Mouse (Mus musculus): Measurements from ENCODE around the gene Uck1. TPM values are rescaled to one million over a fixed set of nuclear protein-coding genes. Genes with fewer than 3 reads are reported as not detected.

Uck1 gene
- polyA plus RNA-seq, 1 experiment from 2014 or later, result 95.8 TPM

- H3K9ac ChIP-seq (replicated peaks), result no peak overlapping the region
- 88% methylated on average over 10 of the region's 10 CpGs for WGBS
Measured at GRCm38 (mm10) chr2:32215576-32215975, 44.4 kb downstream of the Uck1 start.

GRCm38 (mm10) chr2:32213000-32213399 lies 47.0 kb downstream of the Uck1 start:
- Histone ChIP-seq H3K4me1 (no peaks in the 10 kb centered on the region), H3K9me3 (replicated peaks) (no peaks in the 10 kb centered on the region), H3K4me2 (no peak overlapping the region), H3K27ac (replicated peaks) (no peak overlapping the region), H3K9ac (replicated peaks) (no peak overlapping the region), H3K4me3 (replicated peaks) (no peak overlapping the region), H3K36me3 (peaks cover 100% of the 10 kb centered on the region), H3K27me3 (replicated peaks) (no peaks in the 10 kb centered on the region)
- no peak for ATAC-seq (ENCODE audit: low FRiP score)
- WGBS, result 50% methylated on average over 10 of the region's 10 CpGs

More at GRCm38 (mm10) chr2:32215576-32215975, 44.4 kb downstream of the Uck1 start:
- Histone ChIP-seq H3K4me2 (no peak overlapping the region), H3K27ac (replicated peaks) (no peak overlapping the region), H3K9me3 (replicated peaks) (no peaks in the 10 kb centered on the region), H3K36me3 (peaks cover 100% of the 10 kb centered on the region), H3K4me1 (no peaks in the 10 kb centered on the region), H3K27me3 (replicated peaks) (no peaks in the 10 kb centered on the region), H3K4me3 (replicated peaks) (no peak overlapping the region)
- no peak for ATAC-seq (ENCODE audit: low FRiP score)

GRCm38 (mm10) chr2:32211689-32212088 lies 48.3 kb downstream of the Uck1 start:
- Histone ChIP-seq H3K4me3 (replicated peaks) (no peak overlapping the region), H3K4me1 (no peaks in the 10 kb centered on the region), H3K27me3 (replicated peaks) (no peaks in the 10 kb centered on the region), H3K36me3 (peaks cover 100% of the 10 kb centered on the region), H3K27ac (replicated peaks) (no peak overlapping the region), H3K9me3 (replicated peaks) (no peaks in the 10 kb centered on the region), H3K9ac (replicated peaks) (no peak overlapping the region), H3K4me2 (no peak overlapping the region)
- WGBS, result 94% methylated on average over 8 of the region's 8 CpGs
- no peak for ATAC-seq (ENCODE audit: low FRiP score)

- no peaks in the 10 kb centered on the region for H3K4me1 ChIP-seq
- no peak overlapping the region for H3K27ac ChIP-seq (replicated peaks)
- no peaks in the 10 kb centered on the region for H3K27me3 ChIP-seq (replicated peaks)
- H3K9me3 ChIP-seq (replicated peaks), result no peaks in the 10 kb centered on the region
- peaks cover 100% of the 10 kb centered on the region for H3K36me3 ChIP-seq
- H3K4me2 ChIP-seq, result no peak overlapping the region
- H3K9ac ChIP-seq (replicated peaks), result no peak overlapping the region
- H3K4me3 ChIP-seq (replicated peaks), result no peak overlapping the region
- 93% methylated on average over 1 of the region's 1 CpGs for WGBS
- no peak for ATAC-seq (ENCODE audit: low FRiP score)
Measured at GRCm38 (mm10) chr2:32207682-32208081, 52.3 kb downstream of the Uck1 start.

Other genes with a start within 250 kb of the Uck1 start
- gene Fam78a, start 175.3 kb downstream of the Uck1 start, polyA plus RNA-seq (2015; fragmentation: Nextera tagmentation; extraction: Ambion mirVana), result 0.92 and 3.1 TPM in 2 replicates
- 26.1 and 32.6 TPM in 2 replicates for gene Plpp7, start 164.6 kb downstream of the Uck1 start, polyA plus RNA-seq (2015; fragmentation: Nextera tagmentation; extraction: Ambion mirVana)
- gene Prrc2b, start 109.1 kb downstream of the Uck1 start, polyA plus RNA-seq (2015; fragmentation: Nextera tagmentation; extraction: Ambion mirVana), result 56.6 and 59.9 TPM in 2 replicates
- gene Pomt1, start 23.6 kb downstream of the Uck1 start, polyA plus RNA-seq (2015; fragmentation: Nextera tagmentation; extraction: Ambion mirVana), result 30.7 and 30.9 TPM in 2 replicates
- 27.5 and 31.3 TPM in 2 replicates for gene Golga2, start 27.2 kb upstream of the Uck1 start, polyA plus RNA-seq (2015; fragmentation: Nextera tagmentation; extraction: Ambion mirVana)
- gene Swi5, start 27.9 kb upstream of the Uck1 start, polyA plus RNA-seq (2015; fragmentation: Nextera tagmentation; extraction: Ambion mirVana), result 421 and 448 TPM in 2 replicates
- gene Ciz1, start 92.2 kb upstream of the Uck1 start, polyA plus RNA-seq (2015; fragmentation: Nextera tagmentation; extraction: Ambion mirVana), result 43.8 and 44.8 TPM in 2 replicates
- 72.4 and 86.9 TPM in 2 replicates for gene Dnm1, start 93.2 kb upstream of the Uck1 start, polyA plus RNA-seq (2015; fragmentation: Nextera tagmentation; extraction: Ambion mirVana)
- gene 1110008P14Rik, start 121.8 kb upstream of the Uck1 start, polyA plus RNA-seq (2015; fragmentation: Nextera tagmentation; extraction: Ambion mirVana), result 163 and 195 TPM in 2 replicates
- 0.95 and 1.1 TPM in 2 replicates for gene Lcn2, start 128.1 kb upstream of the Uck1 start, polyA plus RNA-seq (2015; fragmentation: Nextera tagmentation; extraction: Ambion mirVana)
- gene Ptges2, start 135.7 kb upstream of the Uck1 start, polyA plus RNA-seq (2015; fragmentation: Nextera tagmentation; extraction: Ambion mirVana), result 47.3 and 52.1 TPM in 2 replicates
- 4.4 and 5.3 TPM in 2 replicates for gene Naif1, start 190.3 kb upstream of the Uck1 start, polyA plus RNA-seq (2015; fragmentation: Nextera tagmentation; extraction: Ambion mirVana)
- 51.4 and 58.8 TPM in 2 replicates for gene Slc25a25, start 191.3 kb upstream of the Uck1 start, polyA plus RNA-seq (2015; fragmentation: Nextera tagmentation; extraction: Ambion mirVana)